Mouse (Mus musculus) CD4-positive, CD25-positive, alpha-beta regulatory T cell, adult 9 weeks (primary cell): ENCODE measurements around the gene Olfr1212. TPM values are rescaled to one million over a fixed set of nuclear protein-coding genes. Genes with fewer than 3 reads are reported as not detected.

Experiments used
- polyA plus RNA-seq: library from polyadenylated mRNA; unstranded; fragments of 100-300 nt; shearing (Covaris generic); gene quantifications from one replicate; pipeline ENCODE4 v1.2.1, GENCODE M21; 2017

Gene Olfr1212
- polyA plus RNA-seq: not detected

GRCm38 (mm10) chr2:88953669-88954068 lies at the start of gene Olfr1212:
TSS of gene Olfr1212 (plus strand) at chr2:88953969.

GRCm38 (mm10) chr2:88915057-88915456 lies 38.7 kb upstream of the Olfr1212 start, which contains the start of gene Olfr1209:
TSS of gene Olfr1209 (minus strand) at chr2:88915157.

GRCm38 (mm10) chr2:88938011-88938410 lies 15.8 kb upstream of the Olfr1212 start, which contains the start of gene Olfr1211:
TSS of gene Olfr1211 (minus strand) at chr2:88938111.

GRCm38 (mm10) chr2:88980181-88980580 lies 26.4 kb downstream of the Olfr1212 start, which contains the start of gene Gm13762:
TSS of gene Gm13762 (minus strand) at chr2:88980281.

GRCm38 (mm10) chr2:88992553-88992952 lies 38.8 kb downstream of the Olfr1212 start, which contains the start of gene Olfr1214:
TSS of gene Olfr1214 (minus strand) at chr2:88992653.

GRCm38 (mm10) chr2:89006873-89007272 lies 53.1 kb downstream of the Olfr1212 start, which contains the start of gene Olfr1215:
TSS of gene Olfr1215 (minus strand) at chr2:89006973.

Other genes starting within 250 kb of the Olfr1212 start
- not detected for gene Olfr1196, start 249.4 kb upstream of the Olfr1212 start, polyA plus RNA-seq
- gene Olfr1197, start 221.6 kb upstream of the Olfr1212 start, polyA plus RNA-seq: not detected
- not detected for gene Olfr1198, start 202.6 kb upstream of the Olfr1212 start, polyA plus RNA-seq
- not detected for gene Olfr1199, start 193.5 kb upstream of the Olfr1212 start, polyA plus RNA-seq
- not detected for gene Olfr1200, start 183.5 kb upstream of the Olfr1212 start, polyA plus RNA-seq
- not detected for gene Olfr1201, start 160.9 kb upstream of the Olfr1212 start, polyA plus RNA-seq
- not detected for gene Olfr1202, start 139.5 kb upstream of the Olfr1212 start, polyA plus RNA-seq
- gene Olfr1205, start 124.2 kb upstream of the Olfr1212 start, polyA plus RNA-seq: 0.04 TPM
- gene Olfr1204, start 104.7 kb upstream of the Olfr1212 start, polyA plus RNA-seq: not detected
- gene Olfr1206, start 90.7 kb upstream of the Olfr1212 start, polyA plus RNA-seq: not detected
- gene Olfr1208, start 51.7 kb upstream of the Olfr1212 start, polyA plus RNA-seq: not detected
- not detected for gene Olfr1209, start 38.8 kb upstream of the Olfr1212 start, polyA plus RNA-seq
- not detected for gene Olfr1211, start 15.9 kb upstream of the Olfr1212 start, polyA plus RNA-seq
- not detected for gene Gm13762, start 26.3 kb downstream of the Olfr1212 start, polyA plus RNA-seq
- gene Olfr1214, start 38.7 kb downstream of the Olfr1212 start, polyA plus RNA-seq: not detected
- not detected for gene Olfr1215, start 53.0 kb downstream of the Olfr1212 start, polyA plus RNA-seq
- gene Olfr1216, start 64.4 kb downstream of the Olfr1212 start, polyA plus RNA-seq: not detected
- 0.06 TPM for gene Olfr1217, start 78.1 kb downstream of the Olfr1212 start, polyA plus RNA-seq
- not detected for gene Olfr1218, start 107.2 kb downstream of the Olfr1212 start, polyA plus RNA-seq
- gene Olfr1219, start 129.5 kb downstream of the Olfr1212 start, polyA plus RNA-seq: not detected
- gene Olfr1220, start 152.9 kb downstream of the Olfr1212 start, polyA plus RNA-seq: not detected
- gene Olfr1221, start 163.3 kb downstream of the Olfr1212 start, polyA plus RNA-seq: not detected
- gene Olfr1222, start 179.1 kb downstream of the Olfr1212 start, polyA plus RNA-seq: not detected
- gene Olfr1223, start 197.6 kb downstream of the Olfr1212 start, polyA plus RNA-seq: not detected
- gene Olfr1224-ps1, start 210.1 kb downstream of the Olfr1212 start, polyA plus RNA-seq: not detected
- not detected for gene Olfr1225, start 220.7 kb downstream of the Olfr1212 start, polyA plus RNA-seq
- not detected for gene Olfr1226, start 246.1 kb downstream of the Olfr1212 start, polyA plus RNA-seq